Mouse (Mus musculus) testis, adult 2 months (tissue): ENCODE measurements at regions not wholly inside any gene's neighbourhood (a gene's known extent, or its start where the extent isn't known, plus 50 kb on each side); places are given as distances from the start of the nearest gene placed in this dataset.

Experiments used
- H3K27ac ChIP-seq: fragments of 200-500 bp; 2 replicates; pipeline ENCODE4 v1.5.1; 2012; ENCODE audit warnings: low read depth, low read length; ENCODE audit not compliant: control insufficient read depth, insufficient read depth
- H3K27me3 ChIP-seq: fragments of 200-500 bp; 2 replicates; pipeline ENCODE4 v1.6.1; 2012; ENCODE audit warnings: mild to moderate bottlenecking, low read length, moderate library complexity; ENCODE audit not compliant: control insufficient read depth, insufficient read depth
- H3K36me3 ChIP-seq: fragments of 200-500 bp; 2 replicates; pipeline ENCODE4 v1.6.1; 2012; ENCODE audit warnings: mild to moderate bottlenecking, low read length; ENCODE audit not compliant: control insufficient read depth, insufficient read depth
- H3K4me1 ChIP-seq: fragments of 200-500 bp; 2 replicates; pipeline ENCODE4 v1.6.1; 2012; ENCODE audit warnings: low read length; ENCODE audit not compliant: control insufficient read depth, insufficient read depth
- H3K4me3 ChIP-seq: fragments of 200-500 bp; 2 replicates; pipeline ENCODE4 v1.5.1; 2012; ENCODE audit warnings: low read depth, mild to moderate bottlenecking, low read length, moderate library complexity, mixed read lengths; ENCODE audit not compliant: control insufficient read depth
- CTCF ChIP-seq: fragments of 200-500 bp; IDR thresholded peaks from 2 replicates; pipeline ENCODE4 v1.5.1; 2012; ENCODE audit warnings: low read depth, mild to moderate bottlenecking, inconsistent platforms, low read length, moderate library complexity; ENCODE audit not compliant: control insufficient read depth, insufficient read depth, insufficient replicate concordance
- POLR2A ChIP-seq: fragments of 200-500 bp; IDR thresholded peaks from 2 replicates; pipeline ENCODE4 v1.6.1; 2012; ENCODE audit warnings: low read depth, mild to moderate bottlenecking, inconsistent platforms, low read length, moderate library complexity; ENCODE audit not compliant: control insufficient read depth

DNA sequence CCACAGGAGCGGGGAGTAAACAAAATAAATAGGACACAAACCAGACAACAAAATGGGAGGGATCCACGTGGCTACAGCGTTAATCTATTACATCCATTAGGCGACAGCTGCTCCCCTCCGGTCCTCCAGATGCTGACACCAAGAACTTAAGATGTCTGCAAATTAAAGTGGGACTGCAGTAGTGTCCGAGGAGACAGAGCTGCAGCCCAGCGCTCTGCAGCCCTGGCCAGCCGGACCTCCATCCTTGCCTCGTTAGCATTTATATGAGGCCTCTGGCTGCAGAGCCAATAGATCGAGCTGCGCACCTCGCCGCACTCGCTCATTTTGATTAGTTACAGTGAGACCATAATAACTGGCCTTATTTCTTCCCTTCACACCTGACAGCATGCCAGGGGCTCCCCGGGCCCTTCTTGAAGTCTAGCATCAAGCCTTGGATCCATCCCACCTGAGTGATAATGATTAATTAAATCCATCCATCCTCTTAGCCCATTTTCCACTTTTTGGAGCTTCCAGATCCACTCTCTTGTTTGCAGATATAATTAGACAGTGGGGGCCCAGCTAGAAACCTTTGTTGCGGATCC lies 119.7 kb upstream of the Kit start:
- no peaks in the 10 kb centered on the region for H3K27me3 ChIP-seq
- no peaks in the 10 kb centered on the region for H3K36me3 ChIP-seq
- peaks cover 3% of the 10 kb centered on the region for H3K4me1 ChIP-seq
- H3K4me3 ChIP-seq, result no peak overlapping the region
- TF ChIP-seq POLR2A, result no peak
- no peak for TF ChIP-seq CTCF
- H3K27ac ChIP-seq, result no peak overlapping the region

DNA sequence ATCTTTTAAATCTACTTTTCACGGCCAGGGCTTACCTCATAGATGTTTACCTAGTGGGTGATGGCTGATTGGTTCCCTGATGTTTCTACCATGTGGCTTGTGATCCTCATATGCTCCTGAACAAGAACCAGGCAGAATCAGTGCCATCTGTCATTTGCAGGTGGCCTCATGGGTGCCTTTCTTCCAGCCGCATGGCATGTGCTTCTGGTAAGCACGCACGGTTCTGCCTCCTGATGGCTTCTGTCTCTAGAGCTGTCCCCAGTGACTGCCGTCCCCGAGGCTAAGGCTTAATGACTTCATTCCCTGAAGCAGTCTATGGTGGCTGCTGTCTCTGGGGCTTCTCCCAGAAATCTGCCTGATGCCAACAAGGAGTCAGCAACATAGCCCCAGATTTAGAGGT lies 117.3 kb upstream of the Kit start:
- no peaks in the 10 kb centered on the region for H3K36me3 ChIP-seq
- no peak overlapping the region for H3K27ac ChIP-seq
- no peak overlapping the region for H3K4me3 ChIP-seq
- no peaks in the 10 kb centered on the region for H3K4me1 ChIP-seq
- no peak for TF ChIP-seq CTCF
- no peak for TF ChIP-seq POLR2A
- H3K27me3 ChIP-seq, result no peaks in the 10 kb centered on the region

DNA sequence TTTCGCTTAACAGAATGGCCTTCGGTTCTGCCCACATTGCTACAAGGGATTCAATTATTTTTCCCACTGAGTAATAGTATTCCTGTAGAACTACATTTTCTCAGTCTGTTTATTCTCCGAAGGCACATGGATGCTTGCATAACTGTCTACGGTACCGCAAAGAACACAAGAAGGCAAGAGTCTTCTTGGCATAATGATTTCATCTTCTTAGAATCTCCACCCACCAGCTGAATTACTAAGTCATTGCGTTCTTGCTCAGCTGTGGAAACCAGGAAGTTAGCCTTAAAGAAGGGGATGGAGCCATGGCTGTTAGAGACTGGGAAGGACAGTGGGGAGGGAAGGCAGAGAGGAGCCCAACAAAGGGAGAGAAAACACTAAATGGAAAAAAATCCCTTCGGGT lies 116.4 kb upstream of the Kit start:
- Histone ChIP-seq H3K4me1 (no peaks in the 10 kb centered on the region), H3K27me3 (no peaks in the 10 kb centered on the region), H3K27ac (no peak overlapping the region), H3K36me3 (no peaks in the 10 kb centered on the region), H3K4me3 (no peak overlapping the region)
- no peak for TF ChIP-seq POLR2A
- TF ChIP-seq CTCF, result no peak

DNA sequence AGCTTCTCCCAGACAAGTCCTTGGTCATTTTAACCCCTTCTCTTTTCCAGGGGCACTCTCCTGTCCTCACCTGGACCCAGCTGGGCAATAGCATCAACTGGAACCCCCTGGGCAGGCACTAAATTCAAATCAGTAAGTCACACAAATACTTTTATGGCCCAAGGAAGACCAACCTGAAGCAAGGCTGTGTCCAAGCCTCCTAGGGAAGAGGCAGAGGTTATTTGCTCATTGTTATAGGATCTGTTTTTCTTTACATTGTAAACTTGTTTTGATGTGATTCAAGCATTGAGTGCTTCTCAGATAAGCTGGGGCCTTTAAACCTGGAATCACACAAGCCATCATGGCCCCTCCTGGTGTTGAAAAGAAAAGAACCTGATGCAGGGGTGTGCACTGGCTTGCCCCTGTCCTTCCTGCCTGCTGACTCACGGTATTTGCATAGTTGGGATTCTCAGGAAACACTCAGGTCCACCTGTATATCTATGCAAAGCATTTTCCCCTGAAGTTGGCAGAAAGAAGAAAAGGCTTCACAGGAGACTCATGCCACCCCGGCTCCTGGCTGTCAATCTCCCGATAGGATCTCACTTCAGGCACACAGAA lies 114.9 kb upstream of the Kit start:
- TF ChIP-seq POLR2A, result no peak
- no peak for TF ChIP-seq CTCF
- Histone ChIP-seq H3K4me1 (no peaks in the 10 kb centered on the region), H3K36me3 (no peaks in the 10 kb centered on the region), H3K27me3 (no peaks in the 10 kb centered on the region), H3K27ac (no peak overlapping the region), H3K4me3 (no peak overlapping the region)

DNA sequence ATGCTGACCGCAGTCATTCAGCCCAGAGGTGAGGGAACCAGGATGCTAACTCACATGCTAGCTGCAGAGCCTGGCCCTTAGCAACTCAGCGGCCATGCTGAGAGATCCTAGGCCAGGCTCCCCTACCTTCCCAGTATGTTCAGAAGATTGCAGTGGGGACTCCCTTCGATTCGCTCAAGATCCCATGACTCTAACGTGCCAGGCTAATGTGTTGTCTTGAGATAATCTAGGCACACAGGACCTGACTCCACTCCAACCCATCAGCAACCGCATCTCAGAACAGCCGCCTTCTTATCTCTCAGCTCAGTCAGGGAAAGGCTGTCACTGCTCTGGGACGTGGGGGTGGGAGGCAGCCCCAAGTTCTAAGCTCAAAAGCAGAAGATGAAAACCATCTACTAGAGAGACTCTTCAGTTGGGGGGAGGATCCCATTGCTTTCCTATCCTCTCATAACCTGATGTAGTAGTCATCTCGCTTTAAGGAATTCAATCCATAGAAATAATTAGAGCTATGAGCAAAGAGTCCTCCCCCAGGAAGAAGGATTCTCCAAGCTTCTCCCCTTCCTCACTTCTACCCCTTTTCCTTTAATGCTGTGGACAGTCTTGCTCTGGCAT lies 114.2 kb upstream of the Kit start:
- H3K4me1 ChIP-seq, result no peaks in the 10 kb centered on the region
- H3K4me3 ChIP-seq, result no peak overlapping the region
- no peaks in the 10 kb centered on the region for H3K36me3 ChIP-seq
- no peaks in the 10 kb centered on the region for H3K27me3 ChIP-seq
- no peak for TF ChIP-seq CTCF
- no peak for TF ChIP-seq POLR2A
- H3K27ac ChIP-seq, result no peak overlapping the region

DNA sequence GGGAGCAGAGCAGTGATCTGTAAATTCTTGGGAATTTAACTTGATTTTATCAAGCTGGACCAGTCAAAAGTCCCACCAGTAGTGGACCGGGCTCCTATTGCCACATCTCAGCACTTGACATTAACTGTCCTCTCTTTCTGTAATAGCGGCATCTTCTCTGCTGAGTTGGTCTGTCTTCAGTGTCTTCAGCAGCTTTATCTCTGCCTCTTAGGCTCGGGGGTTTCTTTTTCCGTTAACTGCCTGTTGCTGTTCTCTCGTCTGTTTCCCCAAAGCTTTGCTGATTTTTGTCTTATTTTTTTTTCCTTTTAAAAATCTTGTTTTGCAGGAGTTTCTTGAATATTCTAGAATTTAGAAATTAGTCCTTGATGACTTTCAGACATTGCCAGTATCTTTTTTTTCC lies 113.3 kb upstream of the Kit start:
- TF ChIP-seq CTCF (no peak), POLR2A (no peak)
- no peak overlapping the region for H3K4me3 ChIP-seq

DNA sequence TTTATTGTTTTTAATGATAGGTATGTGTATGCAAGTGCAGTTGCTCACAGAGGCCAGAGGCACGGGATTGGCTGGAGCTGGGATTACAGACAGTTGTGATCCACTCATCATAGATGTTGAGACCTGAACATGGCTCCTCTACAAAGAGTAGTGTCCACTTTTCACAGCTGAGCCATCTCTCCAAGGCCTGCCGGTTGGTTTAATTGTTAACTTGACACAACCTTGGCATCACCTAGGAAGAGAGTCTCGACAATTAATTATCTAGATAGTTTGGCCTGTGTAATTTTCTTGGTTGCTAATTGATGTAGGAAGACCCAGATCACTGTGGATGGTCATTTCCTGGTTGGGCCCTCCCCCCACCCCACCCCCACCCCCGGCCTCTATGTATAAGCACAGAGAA lies 111.1 kb upstream of the Kit start:
- Histone ChIP-seq H3K36me3 (no peaks in the 10 kb centered on the region), H3K27me3 (no peaks in the 10 kb centered on the region), H3K4me1 (no peaks in the 10 kb centered on the region), H3K27ac (no peak overlapping the region), H3K4me3 (no peak overlapping the region)
- TF ChIP-seq POLR2A (no peak), CTCF (no peak)

More for the DNA sequence above, 113.3 kb upstream of the Kit start:
- H3K27ac ChIP-seq, result no peak overlapping the region
- H3K4me1 ChIP-seq, result no peaks in the 10 kb centered on the region
- H3K27me3 ChIP-seq, result no peaks in the 10 kb centered on the region
- no peaks in the 10 kb centered on the region for H3K36me3 ChIP-seq
